In the genomic region with DNA sequence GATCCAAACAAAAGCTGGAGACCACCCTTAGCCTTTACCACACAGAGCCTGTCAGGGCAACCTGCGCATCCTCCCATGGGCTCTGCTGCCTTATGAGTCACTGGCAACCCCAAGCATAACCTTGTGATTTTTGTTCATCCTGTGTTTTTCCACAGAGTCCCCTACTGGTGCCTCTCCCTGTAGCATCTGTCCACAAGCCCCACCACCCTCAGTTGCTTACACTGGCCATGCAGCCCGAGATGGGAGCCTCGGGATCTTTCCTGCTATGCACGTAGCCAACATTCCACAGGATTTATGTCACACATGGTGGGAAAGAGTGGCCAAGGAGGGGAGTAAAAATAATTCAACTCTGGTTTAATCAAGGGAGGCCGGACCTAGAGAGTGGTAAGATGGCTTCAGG, we compare ENCODE assay signal across 11 mouse cellular contexts.
DNase-seq lines count a peak whose midpoint lies in the region; ATAC-seq and TF ChIP-seq lines count a peak whose summit lies in the region.
"Had no signal": no experiment of that assay in that cellular context is flagged by ENCODE, and none has a peak within 500 bp of the region (broad histone marks: within the 10 kb centered on the region; RNA-seq: fewer than 3 reads in every experiment).

No protein-coding gene starts in this region.

- H3K9me3 ChIP-seq in neural tube, embryonic 15.5 days (replicated peaks) = no peaks in the 10 kb centered on the region
- H3K9me3 ChIP-seq: limb, embryonic 12.5 days had no signal

- peaks cover 1% of the 10 kb centered on the region; the same call in 1 of the 2 replicates for H3K4me1 ChIP-seq in neural tube, embryonic 15.5 days

- no peak overlapping the region for H3K9ac ChIP-seq in neural tube, embryonic 15.5 days (replicated peaks)
- H3K9ac ChIP-seq: limb, embryonic 12.5 days had no signal

- no peak for ATAC-seq in neural tube, embryonic 15.5 days (ENCODE audit: low FRiP score)

- intact Hi-C loops in heart, postnatal 25 days (cut with DNase I) = loop anchor here (5.0 kb wide), 1 partner anchor 61 kb away; no protein-coding TSS in a partner anchor
- intact Hi-C loops in left cerebral cortex, adult 2 months (cut with DNase I) = no loop called here

- H3K27me3 ChIP-seq in neural tube, embryonic 15.5 days (replicated peaks) = no peaks in the 10 kb centered on the region; the same call in 1 of the 2 replicates

- 61% methylated on average over 5 of the region's 5 CpGs for whole genome bisulfite sequencing in neural tube, embryonic 15.5 days

- H3K27ac ChIP-seq in neural tube, embryonic 15.5 days (replicated peaks) = peak overlapping the region; percentile 41; the same call in 1 of the 2 replicates
- no peak overlapping the region for H3K27ac ChIP-seq in left cerebral cortex, adult 2 months
- H3K27ac ChIP-seq: limb, embryonic 12.5 days had no signal

- peak; percentile 9 for DNase-seq in adrenal gland, postnatal 14 days
- DNase-seq in adrenal gland, postnatal 4 days (ENCODE audit: low spot score in 2 of 2) = no peak
- no peak for DNase-seq in neural tube, embryonic 10.5 days (ENCODE audit: extremely low spot score, low spot score)
- peak; percentile 66 for DNase-seq in heart, postnatal 25 days (ENCODE audit: low spot score)
- DNase-seq in left cerebral cortex, adult 2 months (ENCODE audit: extremely low spot score in 1 of 2, low spot score in 2 of 2) = no peak
- no peak for DNase-seq in thymus, postnatal 0 days (ENCODE audit: low spot score)
- no peak for DNase-seq in thymus, postnatal 4 days
- DNase-seq: cerebellum, adult 11-12 months; kidney, postnatal 10 days had no signal

- H3K36me3 ChIP-seq in neural tube, embryonic 15.5 days = no peaks in the 10 kb centered on the region
- H3K36me3 ChIP-seq: limb, embryonic 12.5 days had no signal

- H3K4me3 ChIP-seq in neural tube, embryonic 15.5 days (replicated peaks) = no peak overlapping the region
- H3K4me3 ChIP-seq in left cerebral cortex, adult 2 months = no peak overlapping the region
- H3K4me3 ChIP-seq: limb, embryonic 12.5 days had no signal

- H3K4me2 ChIP-seq in neural tube, embryonic 15.5 days = no peak overlapping the region
- H3K4me2 ChIP-seq: limb, embryonic 12.5 days had no signal

- no peak for TF ChIP-seq CTCF in left cerebral cortex, adult 2 months (IDR thresholded peaks at IDR 0.05)

Comparison
In these comparisons a context has a peak if more than half of its experiments do, and no peak if none do; other contexts are left out.
1. DNase-seq: peak in adrenal gland, postnatal 14 days (single experiment) and heart, postnatal 25 days (single experiment); none in adrenal gland, postnatal 4 days (0 of 2), neural tube, embryonic 10.5 days (single experiment), left cerebral cortex, adult 2 months (0 of 2), thymus, postnatal 0 days (single experiment) and thymus, postnatal 4 days (single experiment).